Mouse (Mus musculus): ENCODE data around the gene Prl3d1. TPM values are rescaled to one million over a fixed set of nuclear protein-coding genes. Genes with fewer than 3 reads are reported as not detected.

Prl3d1 gene
- polyA plus RNA-seq (2015; fragmentation: Illumina TruSeq; extraction: RNeasy Lipid Tissue Mini Kit (QIAGEN cat#74804); ENCODE audit: insufficient read depth, low replicate concordance): not detected

GRCm38 (mm10) chr13:27093890-27094289 lies at the start of gene Prl3d1:
TSS of gene Prl3d1 (plus strand) at chr13:27094190.

GRCm38 (mm10) chr13:27057270-27057669 lies 36.7 kb upstream of the Prl3d1 start, which contains the start of gene Prl:
TSS of gene Prl (plus strand) at chr13:27057570.

GRCm38 (mm10) chr13:27121398-27121797 lies 27.4 kb downstream of the Prl3d1 start, which contains the start of gene Prl3d2:
TSS of gene Prl3d2 (plus strand) at chr13:27121698.

Other genes with a start within 250 kb of the Prl3d1 start
- gene Prl, start 36.6 kb upstream of the Prl3d1 start, polyA plus RNA-seq (2015; fragmentation: Illumina TruSeq; extraction: RNeasy Lipid Tissue Mini Kit (QIAGEN cat#74804); ENCODE audit: insufficient read depth, low replicate concordance): not detected
- gene Prl3d2, start 27.5 kb downstream of the Prl3d1 start, polyA plus RNA-seq (2015; fragmentation: Illumina TruSeq; extraction: RNeasy Lipid Tissue Mini Kit (QIAGEN cat#74804); ENCODE audit: insufficient read depth, low replicate concordance): not detected
- not detected for gene Prl3d3, start 62.6 kb downstream of the Prl3d1 start, polyA plus RNA-seq (2015; fragmentation: Illumina TruSeq; extraction: RNeasy Lipid Tissue Mini Kit (QIAGEN cat#74804); ENCODE audit: insufficient read depth, low replicate concordance)
- gene Prl3c1, start 102.5 kb downstream of the Prl3d1 start, polyA plus RNA-seq (2015; fragmentation: Illumina TruSeq; extraction: RNeasy Lipid Tissue Mini Kit (QIAGEN cat#74804); ENCODE audit: insufficient read depth, low replicate concordance): not detected
- not detected for gene Prl3b1, start 147.7 kb downstream of the Prl3d1 start, polyA plus RNA-seq (2015; fragmentation: Illumina TruSeq; extraction: RNeasy Lipid Tissue Mini Kit (QIAGEN cat#74804); ENCODE audit: insufficient read depth, low replicate concordance)
- gene Prl3a1, start 165.2 kb downstream of the Prl3d1 start, polyA plus RNA-seq (2015; fragmentation: Illumina TruSeq; extraction: RNeasy Lipid Tissue Mini Kit (QIAGEN cat#74804); ENCODE audit: insufficient read depth, low replicate concordance): not detected
- gene Prl6a1, start 218.4 kb downstream of the Prl3d1 start, polyA plus RNA-seq (2015; fragmentation: Illumina TruSeq; extraction: RNeasy Lipid Tissue Mini Kit (QIAGEN cat#74804); ENCODE audit: insufficient read depth, low replicate concordance): not detected

Measured in spleen, adult 10 weeks (tissue).